Mouse (Mus musculus): ENCODE measurements around the gene Nacad.
"Not testable (repeated sequence)": the region's sequence is repeated elsewhere in the genome, so short reads cannot be mapped to it uniquely, and the experiment has no call there.

Gene Nacad

DNA sequence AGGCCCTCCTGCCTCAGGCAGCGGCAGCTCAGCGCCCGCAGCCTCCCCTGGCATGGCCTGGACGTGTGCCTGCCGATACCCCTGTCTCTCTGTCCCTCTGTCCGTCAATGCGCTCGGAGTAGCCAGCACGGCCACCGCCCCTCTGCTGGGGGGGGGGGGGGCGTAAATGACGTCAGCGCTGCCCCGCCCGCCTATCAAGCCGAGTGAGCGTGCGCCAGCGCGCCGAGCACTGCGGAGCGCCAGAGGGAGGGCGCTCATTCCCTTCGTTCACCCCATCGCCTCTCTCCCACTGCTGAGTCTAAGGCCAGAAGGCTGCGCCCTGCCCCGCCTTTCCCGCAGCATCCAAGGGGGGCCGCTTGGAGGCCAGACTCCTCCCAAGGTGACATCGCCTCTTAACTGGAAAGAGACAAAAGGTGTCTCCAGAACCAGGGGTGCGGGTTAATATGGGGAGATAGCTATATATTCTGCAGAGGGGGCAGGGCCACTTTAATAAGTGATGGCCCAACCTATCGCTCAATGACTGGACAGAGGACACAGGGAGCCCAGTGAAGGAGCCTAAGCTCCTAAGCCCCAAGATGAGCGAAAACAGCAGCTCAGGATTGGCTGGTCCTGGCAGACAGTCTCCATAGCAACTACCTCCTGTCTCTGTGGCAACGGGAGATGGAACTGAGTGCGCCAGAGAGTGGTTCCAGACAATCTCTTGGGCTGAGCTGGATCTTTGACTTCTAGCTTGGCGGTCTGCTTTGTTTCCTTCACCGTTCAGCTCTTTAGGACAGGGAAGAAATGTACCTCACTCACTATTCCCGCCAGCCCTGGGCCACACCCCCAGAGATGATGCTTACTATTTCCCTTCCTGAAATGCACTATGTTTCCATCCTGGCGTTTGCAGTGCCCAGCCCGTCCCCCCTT lies at the start of gene Nacad:
Nacad (minus strand) TSS at position 563 of the 909 bp plus-strand sequence.
- DNase-seq (ENCODE audit: low spot score in 2 of 2) = peak; percentile 75 to 87

DNA sequence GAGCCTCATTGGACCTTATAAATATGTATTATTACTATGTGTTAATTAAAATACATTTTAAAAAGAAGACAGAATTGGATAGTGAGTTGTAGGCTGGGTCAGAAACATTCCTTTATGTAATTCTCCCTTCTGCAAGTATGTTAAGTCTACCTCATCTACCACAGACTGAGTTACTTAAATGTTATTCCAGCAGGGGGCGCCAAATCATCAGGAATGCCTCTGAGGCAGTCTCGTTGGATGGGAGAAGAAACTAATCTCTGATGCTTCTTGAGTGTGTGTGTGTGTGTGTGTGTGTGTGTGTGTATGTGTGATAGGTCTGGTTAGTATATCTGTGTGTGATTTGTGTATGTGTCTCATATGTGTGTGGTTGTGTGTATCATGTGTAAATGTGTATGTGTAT lies 49.0 kb upstream of the Nacad start:
- peak; percentile 78 to 91 for DNase-seq (ENCODE audit: low spot score in 2 of 2)

DNA sequence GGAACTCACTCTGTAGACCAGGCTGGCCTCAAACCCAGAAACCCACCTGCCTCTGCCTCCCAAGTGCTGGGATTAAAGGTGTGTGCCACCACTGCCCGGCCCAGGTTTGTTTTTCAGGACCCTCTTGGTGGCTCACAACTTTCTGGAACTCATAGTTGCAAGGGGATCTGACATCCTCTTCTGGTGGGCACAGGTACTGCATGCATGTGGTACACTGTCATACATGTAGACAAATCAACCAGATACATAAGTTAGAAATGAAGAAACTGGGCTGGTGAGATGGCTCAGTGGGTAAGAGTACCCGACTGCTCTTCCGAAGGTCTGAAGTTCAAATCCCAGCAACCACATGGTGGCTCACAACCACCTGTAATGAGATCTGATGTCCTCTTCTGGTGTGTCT lies 47.1 kb upstream of the Nacad start:
- DNase-seq (ENCODE audit: low spot score in 2 of 2) = not testable (repeated sequence)

DNA sequence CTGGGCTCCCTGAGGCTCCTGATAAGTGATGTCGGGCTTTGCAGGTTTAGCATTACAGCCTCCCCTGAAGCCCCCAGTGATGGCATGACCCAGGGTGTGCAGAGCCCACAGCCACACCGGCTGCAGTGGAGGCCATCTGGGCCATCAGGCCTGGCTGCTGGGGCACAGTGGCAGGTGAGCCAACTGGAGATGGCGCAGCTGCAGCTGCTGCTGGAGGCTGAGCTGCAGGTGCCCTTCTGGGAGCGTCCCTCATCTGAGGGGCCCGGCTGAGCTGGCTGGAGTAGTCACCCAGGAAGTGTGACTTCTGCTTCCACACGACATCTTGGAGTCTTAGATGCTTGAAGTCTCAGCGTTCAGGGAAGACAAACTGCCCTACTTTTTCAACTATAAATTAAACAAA lies 44.7 kb upstream of the Nacad start:
- no peak for DNase-seq (ENCODE audit: low spot score in 2 of 2)

DNA sequence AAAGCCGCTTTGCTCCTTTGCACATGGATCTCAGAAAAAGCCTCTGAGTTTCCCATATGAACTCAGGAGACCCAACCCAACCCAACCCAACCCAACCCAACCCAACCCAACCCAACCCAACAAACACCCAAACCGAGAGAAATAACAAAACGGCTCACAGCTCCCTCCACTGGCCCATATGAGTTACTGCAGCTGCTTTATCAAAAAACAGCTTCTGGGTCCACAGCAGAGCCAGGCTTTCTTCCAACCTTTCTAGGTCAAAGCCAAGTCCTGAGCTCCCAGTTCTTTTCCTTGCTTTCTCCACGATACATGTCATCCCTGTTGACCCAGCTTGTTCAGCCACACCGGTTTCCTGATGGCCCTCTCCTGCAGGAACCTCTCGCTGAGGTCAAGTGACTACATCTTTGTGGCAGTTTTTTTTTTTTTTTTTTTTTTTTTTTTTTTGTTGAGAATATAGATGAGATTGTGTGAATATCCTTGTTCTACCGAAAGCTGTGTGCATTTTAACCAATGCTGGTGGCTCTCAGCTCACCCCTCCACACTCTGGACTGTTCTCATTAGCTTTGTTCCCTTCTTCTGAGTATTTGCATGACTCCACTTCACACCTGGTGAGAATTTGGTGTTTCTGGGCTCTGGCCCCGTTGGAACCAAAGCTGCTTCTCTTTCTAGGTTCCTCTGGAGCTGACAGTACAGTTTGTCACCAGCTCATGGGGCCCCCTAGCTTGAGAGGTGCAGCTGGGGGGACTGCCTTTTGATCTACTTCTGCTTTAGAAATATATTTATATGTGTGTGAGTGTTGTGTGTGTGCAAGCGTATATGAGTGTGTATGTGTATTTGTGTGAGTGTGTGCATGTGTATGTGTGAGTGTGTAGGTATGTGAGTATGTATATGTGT lies 42.2 kb upstream of the Nacad start:
- DNase-seq (ENCODE audit: low spot score in 2 of 2) = no peak

DNA sequence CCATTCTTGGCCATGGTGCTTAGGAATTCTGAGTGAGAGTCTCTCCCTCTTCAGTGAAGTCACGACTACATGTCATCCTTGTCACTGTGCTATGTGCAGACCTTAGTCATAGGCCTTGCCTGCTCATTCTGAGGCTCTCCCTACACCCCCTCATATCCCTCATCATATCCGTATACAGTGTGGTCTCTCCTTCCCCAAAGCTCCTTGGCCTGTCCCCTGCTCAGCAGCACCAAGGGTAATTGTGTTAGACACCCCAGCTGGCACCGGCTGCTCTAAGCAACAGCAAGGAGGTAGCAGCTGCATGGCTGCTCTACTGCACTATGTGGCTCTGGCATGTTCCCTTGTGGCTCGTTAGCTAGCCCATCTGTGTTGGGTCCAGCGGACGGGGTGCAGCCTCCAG lies 38.7 kb upstream of the Nacad start:
- DNase-seq (ENCODE audit: low spot score in 2 of 2) = no peak

DNA sequence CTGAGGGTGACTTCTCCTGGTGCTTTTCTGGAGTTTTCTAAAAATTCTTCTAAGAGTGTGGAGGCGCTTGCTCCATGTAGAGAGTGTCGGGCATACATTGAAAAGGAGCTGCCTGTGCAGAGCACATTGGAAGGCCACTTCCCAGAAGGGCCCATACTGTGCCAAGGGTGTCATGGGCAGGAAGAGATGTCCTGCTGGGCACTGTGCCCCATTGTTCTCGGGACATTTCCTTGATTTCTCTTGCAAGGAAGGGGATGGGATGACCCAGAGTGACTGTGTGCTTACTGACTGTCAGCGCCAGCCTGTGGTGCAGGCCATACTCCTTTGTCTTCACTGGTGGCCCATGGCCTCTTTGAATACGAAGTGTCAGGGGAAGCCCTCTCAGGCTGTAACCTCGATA lies 33.2 kb upstream of the Nacad start:
- no peak for DNase-seq (ENCODE audit: low spot score in 2 of 2)

DNA sequence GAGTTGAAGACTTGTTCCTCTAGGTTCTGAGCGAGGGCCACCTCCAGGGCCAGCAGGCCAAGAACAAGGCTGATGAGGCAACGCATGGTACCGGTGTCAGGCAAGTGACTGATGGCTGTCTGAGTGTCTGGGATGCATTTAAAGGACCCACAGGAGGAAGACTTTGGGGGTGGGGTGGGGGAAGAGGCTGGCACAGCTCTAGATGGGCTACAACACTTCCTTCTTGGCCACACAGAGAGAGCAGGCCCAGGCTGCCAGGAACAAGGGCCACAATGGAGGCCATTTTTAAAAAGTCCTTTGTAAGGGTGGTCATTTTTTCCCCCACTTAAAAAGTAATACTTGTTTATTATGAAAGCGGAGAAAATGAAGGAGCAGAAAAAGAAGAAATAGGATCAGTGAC lies 32.7 kb upstream of the Nacad start, which contains the start of gene Wap:
Wap (minus strand) TSS at position 101 of the 400 bp plus-strand sequence.
- DNase-seq (ENCODE audit: low spot score in 2 of 2) = no peak

DNA sequence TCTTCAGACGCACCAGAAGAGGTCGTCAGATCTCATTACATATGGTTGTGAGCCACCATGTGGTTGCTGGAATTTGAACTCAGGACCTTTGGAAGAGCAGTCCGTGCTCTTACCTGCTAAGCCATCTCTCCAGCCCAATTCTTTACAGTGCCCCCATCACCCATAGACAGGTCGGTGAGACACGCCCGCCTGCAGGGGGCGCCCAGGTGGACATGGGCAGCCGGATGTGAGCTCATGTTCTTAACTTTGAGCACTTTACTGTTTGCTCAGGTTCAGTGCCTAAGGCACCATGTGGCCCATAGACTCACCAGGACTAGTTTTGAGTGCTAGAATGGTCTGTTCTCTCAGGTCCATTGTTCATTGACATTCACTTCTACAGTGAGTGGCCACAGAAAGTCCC lies 30.3 kb upstream of the Nacad start:
- no peak for DNase-seq (ENCODE audit: low spot score in 2 of 2)

DNA sequence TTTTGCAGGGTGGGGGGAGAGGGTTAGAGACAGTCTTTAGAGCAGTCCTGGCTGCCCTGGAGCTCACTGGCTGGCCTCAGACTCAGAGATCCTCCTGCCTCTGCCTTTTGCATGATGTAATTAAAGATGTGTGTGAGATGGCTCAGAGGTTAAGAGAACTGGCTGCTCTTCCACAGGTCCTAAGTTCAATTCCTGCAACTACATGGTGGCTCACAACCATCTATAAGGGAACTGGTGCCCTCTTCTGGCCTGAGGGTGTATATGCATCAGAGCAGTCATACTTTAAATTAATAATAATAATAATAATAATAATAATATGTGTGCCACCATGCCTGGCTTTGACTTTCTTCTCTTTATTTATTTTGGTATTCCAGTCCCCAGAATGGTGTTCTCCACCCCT lies 23.8 kb upstream of the Nacad start:
- DNase-seq (ENCODE audit: low spot score in 2 of 2) = no peak

DNA sequence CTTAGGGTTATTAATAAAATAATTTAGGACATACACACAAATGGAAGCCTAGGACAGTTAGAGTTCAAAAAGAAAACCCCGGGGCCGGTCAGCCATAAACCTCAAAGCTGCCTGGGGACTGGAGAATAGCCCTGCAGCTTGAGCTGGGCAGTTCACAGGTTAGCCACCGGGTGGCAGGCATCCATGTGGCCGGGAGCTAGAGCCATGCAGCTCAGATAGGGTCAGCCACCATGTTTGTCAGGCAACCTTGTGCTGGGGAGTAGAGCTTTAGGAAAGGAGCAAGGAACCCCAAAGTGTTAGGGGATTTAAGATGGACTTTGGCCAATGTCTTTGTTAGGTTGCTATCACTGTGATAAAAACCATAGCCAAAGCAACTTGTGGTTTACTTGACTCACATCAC lies 22.7 kb upstream of the Nacad start:
- DNase-seq (ENCODE audit: low spot score in 2 of 2) = peak in 1 of 2 experiments; percentile 29

DNA sequence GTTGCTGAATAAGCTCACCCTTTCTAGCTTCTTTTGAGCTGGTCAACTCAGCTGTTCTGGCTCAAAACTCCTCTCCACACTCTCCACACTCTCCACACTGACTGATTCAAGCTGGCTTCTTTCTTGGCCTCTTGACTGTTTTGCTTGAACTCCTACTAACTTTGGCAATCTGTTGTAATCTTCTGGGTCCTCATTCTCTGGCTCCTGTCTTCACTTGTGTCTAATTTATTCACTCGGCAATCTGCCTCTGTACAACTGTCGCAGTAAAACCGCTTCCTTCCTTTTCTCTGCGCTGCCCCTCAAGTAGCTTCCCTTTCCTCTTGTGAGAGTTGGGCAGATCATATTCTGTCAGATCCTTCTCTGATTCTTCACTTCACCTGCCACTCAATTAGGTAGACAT lies 21.9 kb upstream of the Nacad start:
- DNase-seq (ENCODE audit: low spot score in 2 of 2) = no peak

DNA sequence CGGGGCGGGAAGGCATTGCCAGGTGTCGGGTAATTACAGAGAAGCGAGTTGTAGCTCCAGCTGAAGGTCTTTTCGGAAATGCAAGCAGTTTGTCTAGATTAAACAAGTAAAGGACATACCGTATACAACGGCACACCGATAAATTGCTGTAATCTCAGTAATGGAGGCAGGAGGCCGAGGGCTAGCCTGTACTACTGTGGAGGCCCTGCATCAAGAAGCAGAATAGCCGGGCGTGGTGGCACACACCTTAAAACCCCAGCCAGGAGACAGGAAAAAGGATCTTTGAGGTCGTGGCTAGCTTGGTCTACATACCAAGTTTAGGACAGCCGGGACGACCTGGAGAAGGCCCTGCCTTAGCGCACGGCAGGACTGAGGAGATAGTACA lies 20.5 kb upstream of the Nacad start:
- no peak for DNase-seq (ENCODE audit: low spot score in 2 of 2)

DNA sequence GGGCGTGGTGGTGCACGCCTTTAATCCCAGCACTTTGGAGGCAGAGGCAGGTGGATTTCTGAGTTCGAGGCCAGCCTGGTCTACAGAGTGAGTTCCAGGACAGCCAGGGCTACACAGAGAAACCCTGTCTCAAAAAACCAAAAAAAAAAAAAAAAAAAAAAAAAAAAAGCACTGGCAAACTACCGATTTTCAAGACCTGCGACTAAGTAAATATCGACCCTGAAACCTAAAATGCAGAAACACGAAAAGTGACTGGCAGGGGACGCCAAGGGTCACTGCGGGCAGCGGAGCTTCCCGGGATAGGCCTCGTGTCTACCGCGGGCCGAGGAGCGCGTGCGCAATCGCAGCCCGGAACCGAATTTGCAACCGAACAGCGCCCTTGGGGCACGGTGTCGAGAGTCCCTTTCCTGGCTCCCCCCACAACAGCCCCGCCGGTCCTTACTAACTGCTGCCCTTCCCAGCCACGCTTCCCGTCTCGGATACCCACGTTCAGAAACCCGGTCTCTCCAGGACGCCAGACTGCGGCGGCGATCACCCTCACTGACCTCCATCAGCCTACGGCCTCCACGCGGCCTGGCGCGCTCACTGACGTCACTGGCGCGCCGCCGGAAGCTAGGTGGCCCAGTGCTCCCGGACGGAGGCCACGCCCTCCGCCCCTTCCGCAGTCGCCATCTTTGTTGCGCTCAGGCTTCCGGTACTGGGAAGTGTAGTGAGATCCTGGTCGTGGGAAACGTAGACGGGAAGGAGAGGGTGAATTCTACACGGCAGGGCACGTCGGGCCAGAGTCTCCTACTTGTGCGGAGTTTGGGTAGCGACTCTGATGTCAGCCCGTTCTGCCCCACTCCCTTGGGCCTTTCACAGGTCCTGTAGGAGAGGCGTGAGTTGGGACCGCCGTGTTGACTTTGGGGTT lies 19.9 kb upstream of the Nacad start, which contains the start of gene Tbrg4:
Tbrg4 (minus strand) TSS at position 590 of the 910 bp plus-strand sequence.
- DNase-seq (ENCODE audit: low spot score in 2 of 2) = peak; percentile 93 to 95

DNA sequence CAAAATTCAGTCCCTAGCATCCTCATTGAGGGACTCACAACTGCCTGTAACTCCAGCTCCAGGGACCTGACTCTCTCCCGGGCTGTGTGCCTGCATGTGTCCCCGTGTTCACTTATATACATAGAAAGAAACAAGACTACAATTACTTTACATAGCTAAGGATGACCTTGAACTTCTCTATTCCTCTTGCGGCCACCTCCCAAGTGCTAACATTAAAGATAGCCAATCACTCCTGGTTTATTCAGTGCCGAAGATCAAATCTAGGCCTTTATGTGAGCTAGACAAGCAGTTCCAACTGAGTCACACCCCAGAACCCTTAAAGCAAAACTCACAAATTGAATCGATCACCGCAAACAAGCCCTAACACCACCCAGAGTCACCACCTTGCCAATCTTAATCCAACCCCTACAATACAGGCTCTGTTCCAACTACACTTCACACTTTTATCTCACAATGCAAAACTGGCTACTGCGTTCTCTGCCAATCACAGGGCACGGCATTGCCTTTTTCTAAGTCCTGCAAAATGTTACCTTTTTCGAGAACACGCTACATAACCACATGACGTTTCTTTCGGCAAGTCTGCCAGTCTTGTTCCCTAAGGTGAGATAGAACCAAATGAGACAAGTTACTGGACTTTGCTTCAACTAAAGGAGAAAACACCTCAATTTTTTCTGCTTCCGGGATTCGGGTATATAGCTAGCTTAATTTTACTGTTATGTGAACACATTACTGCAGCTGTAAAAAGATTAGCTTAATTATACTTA lies 18.9 kb upstream of the Nacad start:
- DNase-seq (ENCODE audit: low spot score in 2 of 2) = no peak

DNA sequence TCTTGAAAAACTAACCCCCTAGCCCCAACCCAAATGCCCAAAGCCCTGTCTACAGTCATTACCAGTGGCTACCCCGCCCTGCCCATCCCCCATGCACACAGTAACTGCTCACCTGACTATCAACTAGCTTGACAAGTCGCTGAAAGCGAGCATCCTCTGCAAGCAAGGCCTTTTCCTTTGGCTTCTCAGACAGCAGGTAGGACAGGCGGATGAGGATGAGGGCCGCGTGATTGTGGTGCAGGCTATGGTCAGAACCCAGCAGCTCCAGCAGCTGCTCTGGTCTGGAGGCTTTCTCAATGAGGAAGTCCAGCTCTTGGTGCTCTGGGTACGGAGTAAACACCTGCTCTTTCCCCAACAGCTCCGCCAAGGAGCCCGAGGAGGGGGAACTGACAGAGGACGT lies 17.9 kb upstream of the Nacad start:
- DNase-seq (ENCODE audit: low spot score in 2 of 2) = no peak

DNA sequence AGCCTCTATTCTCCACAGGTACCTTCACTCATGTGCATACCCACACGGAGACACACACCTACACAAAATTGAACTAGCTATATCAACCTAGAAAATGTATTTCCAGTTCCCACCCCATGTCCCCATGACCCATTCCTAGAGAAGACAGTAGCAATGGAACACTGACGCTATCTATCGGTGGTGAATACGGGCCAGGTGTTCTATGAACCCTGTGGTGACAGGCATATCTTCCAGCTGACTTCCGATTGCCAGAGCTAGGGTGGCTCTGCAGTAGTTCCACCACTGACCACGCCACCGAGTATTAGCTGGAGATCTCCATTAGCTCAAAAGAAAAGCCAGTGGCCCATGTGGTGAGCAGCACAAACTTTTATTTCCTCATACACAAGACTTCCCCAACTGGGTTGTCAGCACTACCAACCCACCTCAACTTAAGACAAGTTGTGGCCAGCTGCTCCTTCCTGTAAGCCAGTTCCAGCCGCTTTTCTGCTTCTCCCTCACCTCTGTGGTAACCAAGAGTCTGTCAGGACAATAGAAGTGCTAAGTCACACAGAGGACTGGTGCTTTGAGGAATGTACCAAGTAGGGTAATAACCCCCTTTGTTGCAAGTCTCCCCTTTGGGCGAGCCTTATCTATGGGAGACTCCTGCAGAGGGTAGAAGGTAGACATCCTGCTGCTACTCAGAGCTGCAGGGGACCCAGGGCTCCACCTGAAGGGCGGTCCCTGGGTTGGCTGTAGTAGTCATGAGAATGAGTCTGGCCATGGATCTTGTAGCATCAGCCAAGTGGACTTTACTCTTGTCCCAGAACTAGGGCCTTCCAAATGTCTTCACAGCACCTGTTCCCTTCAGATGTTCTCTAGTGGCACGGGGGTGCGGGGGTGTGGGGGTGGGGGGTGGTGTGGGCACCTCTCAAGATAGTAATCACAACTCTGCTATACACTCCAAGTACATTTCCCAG lies 9.7 kb upstream of the Nacad start:
- no peak for DNase-seq (ENCODE audit: low spot score in 2 of 2)

DNA sequence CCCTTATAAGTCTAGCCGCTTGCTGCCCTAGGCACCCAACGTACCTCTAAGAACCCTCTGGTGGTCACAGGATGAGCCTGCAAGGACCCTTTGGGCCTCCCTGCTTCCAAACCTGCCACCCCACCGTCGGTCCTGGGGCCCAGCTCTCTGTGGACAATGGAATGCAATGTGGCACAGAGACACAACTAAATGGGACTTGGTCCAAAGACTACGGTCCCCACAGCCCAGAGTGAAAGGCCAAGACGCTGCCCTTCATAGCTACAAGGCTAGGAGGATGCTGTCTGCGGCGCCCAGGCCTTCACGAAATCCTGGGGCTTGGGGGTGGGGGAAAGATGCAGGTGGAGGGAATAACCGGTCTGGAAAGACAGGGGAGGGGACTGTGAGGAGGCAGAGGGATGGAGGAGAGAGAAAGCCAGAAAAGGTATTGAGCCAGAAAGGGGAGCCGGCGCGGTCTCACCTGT lies 802 bp downstream of the Nacad start:
- no peak for DNase-seq (ENCODE audit: low spot score in 2 of 2)

DNA sequence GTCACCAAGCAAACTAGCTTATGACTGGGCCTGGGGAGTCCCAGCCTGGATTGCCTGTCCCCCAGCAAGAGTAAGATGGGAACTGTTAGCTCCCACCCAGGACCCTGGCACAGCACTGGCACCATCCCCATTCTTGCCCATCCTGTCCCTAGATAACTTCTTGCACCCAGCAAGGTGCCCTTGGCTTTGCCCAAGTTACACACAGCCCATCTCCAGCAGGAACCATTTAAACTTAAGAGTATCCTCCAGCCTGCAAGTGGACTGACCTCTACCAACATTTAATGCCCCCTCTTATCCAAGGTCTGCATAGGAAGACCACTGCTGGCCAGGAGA lies 1.3 kb downstream of the Nacad start:
- DNase-seq (ENCODE audit: low spot score in 2 of 2) = no peak

All from frontal cortex, postnatal 36 days (tissue).